Mouse (Mus musculus) mouse embryonic stem cell (cell line): ENCODE measurements around the gene Actl6b.
"Not testable (repeated sequence)": the region's sequence is repeated elsewhere in the genome, so short reads cannot be mapped to it uniquely, and the experiment has no call there.

Experiments used
- in situ Hi-C, 2 experiments: fragments of 300-500 bp; cut with MboI; formaldehyde crosslinking; loops; 1 replicate in 1 of 2; 3 replicates in 1 of 2; pipeline ENCODE4 v1.14.3; 2019 to 2020; ENCODE audit warnings: low sequenced_read_pairs in 2 of 2, low pct_unique_long_range_greater_than_20kb in 1 of 2, mixed read lengths in 1 of 2; ENCODE audit not compliant: unreplicated experiment in 1 of 2

Gene Actl6b

DNA sequence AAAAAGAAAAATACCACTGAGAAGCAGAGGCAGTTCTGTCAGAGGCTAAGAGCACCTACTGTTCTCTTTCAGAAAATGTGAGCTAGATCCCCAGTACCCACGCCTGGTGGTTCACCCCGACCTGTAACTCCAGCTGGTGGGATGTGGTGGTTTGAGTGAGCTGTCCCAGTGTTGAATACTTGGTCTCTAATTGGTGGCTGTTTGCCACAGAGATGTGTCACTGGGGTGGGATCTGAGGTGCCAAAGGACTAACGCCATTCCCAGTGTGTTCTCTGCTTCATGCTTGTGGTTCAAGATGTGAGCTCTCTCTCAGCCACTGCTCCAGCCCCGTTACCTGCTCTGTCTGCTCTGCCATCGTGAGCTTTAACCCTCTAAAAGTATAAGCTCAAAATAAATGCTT lies 37.2 kb downstream of the Actl6b start:
- in situ Hi-C loops, result no loop called here

DNA sequence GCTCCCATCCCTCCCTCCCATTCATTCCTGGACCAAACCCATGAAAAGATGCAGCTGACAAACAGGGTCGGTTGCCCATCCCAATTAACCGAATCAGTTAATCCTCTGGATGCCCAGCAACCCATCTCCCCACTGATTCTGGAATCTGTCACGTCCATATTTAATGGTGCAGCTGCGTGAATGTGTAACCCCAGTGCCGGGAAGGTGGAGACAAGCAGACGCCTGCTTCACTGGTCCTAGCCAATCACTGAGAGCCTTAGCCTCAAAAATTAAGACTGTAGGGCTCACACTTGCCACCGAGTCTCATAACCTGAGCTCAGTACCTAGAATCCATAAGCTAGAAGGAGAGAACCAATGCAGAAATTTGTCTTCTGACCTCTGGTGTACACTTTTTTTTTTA lies 42.6 kb downstream of the Actl6b start:
- in situ Hi-C loops, result no loop called here

DNA sequence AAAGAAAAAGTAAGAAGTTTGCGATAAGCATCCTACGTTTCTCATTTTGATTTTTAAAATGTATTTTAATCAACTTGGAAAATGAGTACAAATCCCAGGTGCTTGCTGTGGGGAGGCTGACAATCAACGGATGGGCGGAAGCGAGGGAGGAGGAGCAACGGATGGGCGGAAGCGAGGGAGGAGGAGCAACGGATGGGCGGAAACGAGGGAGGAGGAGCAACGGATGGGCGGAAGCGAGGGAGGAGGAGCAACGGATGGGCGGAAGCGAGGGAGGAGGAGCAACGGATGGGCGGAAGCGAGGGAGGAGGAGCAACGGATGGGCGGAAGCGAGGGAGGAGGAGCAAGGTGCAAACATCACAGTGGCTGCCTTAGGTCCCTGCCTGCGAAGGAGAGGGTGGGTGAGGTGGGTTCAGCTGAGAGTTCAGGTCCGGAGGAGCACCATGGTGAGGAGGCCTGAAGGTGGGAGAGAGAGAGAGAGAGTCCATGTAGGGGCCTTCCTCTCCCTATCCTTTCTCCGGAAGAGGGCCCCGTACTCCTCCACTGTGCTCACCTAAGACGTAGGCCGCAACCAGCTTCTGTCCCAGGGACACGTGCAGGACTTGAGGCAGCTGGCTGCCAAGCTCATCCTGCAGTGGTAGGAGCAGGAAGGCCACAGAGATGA lies 43.4 kb downstream of the Actl6b start:
- in situ Hi-C loops, result no loop called here

DNA sequence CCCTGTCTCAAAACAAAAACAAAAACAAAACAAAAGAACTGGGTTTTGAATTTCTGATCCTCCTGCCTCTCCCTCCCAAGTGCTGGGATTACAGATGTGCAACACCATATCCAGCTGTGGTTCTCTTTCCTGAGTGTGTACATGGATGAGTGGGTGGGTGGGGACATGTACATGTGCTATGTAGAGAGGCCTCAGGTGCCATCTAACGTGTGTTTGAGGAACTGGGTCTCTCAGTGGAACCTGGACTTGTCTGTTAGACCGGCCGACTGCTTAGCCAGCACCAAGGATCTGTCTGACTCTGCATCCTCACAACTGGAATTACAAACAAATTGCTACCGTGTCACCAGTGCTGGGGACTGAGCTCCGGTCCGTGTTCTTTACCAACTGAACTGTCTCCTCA lies 44.3 kb downstream of the Actl6b start:
- in situ Hi-C loops, result no loop called here

DNA sequence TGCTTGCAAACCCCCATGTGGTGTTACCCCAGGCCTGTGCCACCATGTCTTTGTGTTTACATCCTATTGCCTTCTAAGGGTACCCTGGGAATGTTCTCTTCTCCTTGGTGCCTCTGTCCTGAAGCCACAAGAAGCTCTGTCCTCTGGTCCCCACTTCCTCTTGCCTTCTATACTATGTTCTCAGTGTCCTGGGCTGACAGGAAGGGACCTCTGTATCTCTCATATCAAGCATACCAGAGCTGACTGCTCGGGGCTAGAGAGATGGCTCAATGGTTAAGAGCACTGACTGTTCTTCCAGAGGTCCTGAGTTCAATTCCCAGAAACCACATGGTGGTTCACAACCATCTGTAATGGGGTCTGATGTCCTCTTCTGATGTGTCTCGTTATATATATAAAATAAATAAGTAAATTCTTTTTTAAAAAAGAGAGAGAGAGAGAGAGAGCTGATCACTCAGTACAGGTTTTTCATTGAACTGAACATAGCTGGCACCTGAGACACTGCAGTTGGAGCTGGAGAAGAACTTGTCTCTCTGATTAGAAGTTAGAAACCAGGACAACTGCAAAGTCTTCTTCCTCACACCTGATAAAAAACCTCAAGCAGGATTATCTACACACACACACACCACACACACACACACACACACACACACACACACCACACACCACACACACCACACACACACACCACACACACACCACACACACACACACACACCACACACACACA lies 44.9 kb downstream of the Actl6b start:
- in situ Hi-C loops, result no loop called here

DNA sequence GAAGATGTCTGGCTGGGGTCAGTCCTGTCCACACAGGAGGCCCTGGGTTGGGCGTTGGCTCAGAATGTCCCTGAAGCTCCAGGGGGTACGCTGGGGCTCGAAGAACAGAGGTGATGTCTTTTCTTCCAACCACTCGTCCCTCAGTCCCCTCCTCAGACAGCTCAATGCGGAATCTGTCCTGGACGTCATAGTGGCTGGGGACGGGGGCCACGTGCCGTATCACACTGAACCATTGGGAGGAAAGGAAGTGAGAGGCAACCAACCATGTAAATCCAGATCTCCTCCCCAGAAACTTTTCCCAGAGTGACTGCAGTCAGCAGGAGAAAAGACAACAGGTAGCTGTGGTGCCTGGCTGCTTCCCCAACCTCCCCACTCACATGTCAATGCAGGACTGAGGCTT lies 46.3 kb downstream of the Actl6b start:
- in situ Hi-C loops, result no loop called here

DNA sequence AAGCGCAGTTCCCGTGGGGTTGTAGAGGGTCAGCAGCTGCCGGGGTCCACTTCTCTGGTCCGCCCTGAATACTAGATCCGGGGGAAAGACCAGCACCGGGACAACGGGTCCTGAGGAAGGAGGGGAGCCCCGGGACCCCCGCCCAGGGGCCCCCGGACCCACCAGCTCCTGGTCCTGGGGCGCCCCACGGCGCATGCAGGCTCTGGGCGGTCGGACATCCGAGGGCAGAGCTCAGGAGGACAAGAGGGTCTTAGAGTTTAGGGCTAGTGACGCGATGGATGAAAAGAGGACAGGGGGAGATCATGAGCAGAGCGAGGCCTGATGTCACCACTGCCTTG lies 46.9 kb downstream of the Actl6b start:
- in situ Hi-C loops, result no loop called here

DNA sequence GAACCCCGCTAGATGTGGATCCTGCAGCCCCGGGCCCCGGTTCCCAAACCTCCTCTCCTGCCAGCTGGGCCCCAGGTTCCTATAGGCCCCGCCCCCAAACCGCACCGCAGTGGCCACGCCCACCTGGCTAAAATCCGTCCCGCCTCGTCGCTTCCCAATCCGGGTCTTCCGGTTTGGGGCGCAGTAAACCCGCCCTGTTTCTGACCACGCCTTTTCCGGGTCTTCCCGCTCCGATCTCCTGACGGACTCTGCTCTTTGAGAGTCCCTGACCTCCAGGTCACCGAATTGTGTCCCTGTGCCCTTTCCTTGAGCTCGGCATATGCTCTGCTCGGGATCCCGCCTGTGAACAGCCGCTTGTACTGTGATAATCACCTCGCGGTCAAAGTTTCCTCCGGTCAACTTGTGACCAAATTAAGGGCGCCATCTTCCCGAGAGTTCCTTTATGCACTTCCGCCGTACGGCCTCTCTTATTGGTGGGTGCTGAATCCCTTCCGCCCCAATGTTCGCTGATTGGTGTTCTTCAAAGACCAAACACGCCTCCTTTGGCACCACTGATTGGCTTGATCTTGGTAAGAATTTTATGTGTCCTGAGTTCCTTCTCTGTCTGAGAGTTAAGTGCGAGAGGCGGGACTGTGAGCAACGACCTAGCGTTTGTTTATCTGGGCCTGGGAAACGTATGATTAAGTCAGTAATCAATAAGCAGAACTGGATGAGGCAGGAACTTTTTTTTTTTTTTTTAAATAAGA lies 47.5 kb downstream of the Actl6b start, which contains the start of gene Mospd3:
Gene Mospd3 (minus strand): TSS at position 440 of the 746 bp plus-strand sequence.
- in situ Hi-C loops, result no loop called here

DNA sequence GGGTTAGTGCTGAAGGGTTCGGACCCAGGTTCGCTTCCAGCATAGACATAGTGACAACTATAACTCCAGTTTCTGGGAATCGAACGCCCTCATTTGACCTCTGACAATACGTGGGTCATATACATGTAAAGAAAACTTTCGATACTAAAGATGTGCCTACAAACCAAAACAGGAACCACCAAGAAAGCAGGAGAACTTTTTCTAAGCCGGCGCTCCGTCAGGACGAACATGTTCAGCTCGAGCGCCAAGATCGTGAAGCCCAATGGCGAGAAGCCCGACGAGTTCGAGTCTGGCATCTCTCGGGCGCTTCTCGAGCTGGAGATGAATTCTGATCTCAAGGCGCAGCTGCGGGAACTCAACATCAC lies 48.0 kb downstream of the Actl6b start:
- in situ Hi-C loops, result no loop called here

DNA sequence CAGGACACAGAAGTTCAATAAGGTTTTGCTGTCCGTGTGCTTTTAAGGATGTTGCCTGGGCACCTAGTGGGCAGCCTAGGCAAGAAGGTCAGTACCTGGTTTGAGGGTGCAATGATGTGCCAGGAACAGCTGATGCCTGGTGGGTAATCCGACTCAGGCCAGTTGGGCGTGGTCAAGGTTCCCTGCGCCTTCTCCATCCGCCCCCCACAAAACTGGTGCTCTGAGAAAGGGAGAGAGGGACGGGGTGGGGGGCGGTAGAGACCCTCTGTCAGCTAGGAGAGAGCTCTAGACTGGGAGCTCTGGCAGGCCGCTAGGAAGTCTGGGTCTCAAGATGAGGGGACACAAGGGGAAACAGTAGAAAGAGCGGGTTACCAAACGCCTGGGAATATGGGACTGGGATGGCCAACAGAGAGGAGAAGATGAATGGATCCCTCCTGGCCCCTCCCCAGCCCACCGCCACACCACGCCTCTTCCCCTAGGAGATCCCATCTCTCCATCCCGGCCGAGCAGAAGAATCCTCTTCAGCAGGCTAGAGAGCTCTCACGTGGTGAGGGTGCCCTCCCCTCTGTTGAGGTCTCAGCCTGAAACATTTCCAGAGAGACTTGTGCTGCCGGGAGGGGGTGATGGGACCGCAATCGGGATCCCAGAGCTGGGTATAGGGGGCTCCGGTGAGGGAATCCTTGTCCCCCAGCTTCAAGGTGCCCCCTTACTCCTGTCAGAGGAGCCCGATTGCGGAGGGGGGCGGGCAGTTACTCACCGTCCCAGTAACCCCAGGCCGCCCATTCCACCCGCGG lies 54.7 kb downstream of the Actl6b start:
- in situ Hi-C loops, result no loop called here

DNA sequence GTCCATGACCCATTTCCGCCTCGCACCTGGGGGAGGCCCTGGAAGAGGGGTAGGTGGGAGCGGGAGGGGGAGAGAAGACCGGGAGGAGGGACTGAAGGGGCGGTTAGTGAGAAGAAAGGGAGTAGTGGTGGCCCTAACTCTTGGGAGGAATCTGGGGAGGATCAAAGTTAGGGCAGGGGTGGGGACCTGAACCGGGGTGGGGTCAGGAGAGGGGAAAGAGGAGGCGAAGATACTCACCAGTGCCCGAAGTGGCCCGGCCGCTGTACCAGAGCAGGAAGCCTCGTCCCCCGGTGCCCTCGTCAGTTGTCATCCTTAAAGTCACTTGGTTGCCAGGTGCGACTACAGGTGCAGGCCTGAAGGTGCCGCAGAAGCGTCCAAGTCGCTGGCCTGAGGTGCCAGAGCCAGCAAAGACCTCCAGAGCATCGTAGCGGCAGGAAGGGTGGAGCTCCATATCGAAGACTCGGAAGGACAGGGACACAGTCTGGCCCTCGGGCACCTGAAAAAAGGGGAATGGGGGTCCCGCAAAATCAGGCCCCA lies 55.4 kb downstream of the Actl6b start:
- in situ Hi-C loops, result no loop called here

DNA sequence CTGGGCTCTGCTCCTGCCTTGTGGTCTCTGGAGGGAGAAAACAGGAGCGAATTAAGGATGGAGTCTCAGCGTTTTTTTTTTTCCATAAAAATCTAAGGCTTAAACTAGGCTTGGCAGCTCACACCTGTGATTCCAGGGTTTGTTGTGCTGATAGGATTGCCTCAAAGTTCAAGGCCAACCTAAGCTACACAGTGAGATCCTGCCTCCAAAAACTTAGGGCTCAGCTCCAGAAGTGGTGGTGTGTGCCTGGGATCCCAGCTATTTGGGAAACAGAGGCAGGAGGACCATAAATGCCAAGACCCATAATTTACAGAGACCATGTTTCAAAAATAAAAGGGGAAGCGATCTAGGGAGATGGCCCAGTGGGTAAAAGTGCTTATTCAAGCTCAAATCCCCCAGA lies 56.0 kb downstream of the Actl6b start:
- in situ Hi-C loops, result no loop called here

DNA sequence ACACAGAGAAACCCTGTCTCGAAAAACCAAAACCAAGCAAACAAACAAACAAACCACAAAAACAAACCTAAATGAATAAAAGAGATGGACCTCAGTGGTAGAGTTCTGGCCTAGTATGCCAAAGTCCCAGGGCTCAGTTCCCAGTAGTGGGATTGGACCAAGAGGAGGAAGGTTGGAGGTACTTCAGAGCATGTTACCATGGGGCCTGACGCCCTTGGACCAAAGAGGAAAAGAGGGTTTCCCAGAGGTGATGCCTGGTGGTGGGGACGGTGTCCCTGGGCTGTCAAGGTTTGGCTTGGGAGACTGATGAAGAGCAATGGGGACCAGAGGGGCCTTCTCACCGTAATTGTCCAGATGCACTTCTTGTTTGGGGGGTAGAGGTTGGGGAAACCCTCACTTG lies 56.7 kb downstream of the Actl6b start:
- in situ Hi-C loops, result no loop called here

DNA sequence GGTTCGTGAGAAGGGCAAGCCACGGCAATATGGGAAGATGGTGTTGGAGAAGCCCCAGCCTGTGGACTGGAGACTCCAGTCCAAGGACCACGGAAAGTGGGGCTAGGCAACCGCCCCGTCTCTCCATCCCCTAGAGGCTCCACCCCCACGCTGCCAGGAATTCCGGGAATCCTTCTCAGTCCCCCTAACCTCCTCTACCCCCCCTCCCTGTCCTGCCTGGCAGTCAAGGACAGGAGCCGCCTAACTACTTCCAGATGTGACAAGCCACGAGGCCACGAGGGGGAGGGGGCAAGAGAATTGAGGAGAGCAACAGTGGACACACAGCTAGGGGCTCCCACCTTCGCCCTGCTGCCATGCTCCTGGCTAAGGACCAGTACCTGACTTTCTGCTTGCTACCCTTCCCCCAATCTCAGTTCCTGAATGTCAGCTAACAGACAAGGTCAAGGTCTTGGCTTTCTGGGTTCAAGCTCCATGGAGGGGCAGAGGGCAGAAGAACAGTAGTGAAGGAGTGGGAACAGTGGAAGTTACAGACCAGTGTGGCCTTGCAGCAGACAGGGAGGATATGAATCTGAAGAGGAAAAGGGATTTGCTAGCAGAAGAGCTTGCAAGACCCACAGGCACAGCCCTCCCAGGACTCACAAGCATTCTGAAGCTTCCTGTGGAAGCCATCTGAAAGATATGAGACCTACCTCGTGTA lies 57.4 kb downstream of the Actl6b start:
- in situ Hi-C loops, result no loop called here

DNA sequence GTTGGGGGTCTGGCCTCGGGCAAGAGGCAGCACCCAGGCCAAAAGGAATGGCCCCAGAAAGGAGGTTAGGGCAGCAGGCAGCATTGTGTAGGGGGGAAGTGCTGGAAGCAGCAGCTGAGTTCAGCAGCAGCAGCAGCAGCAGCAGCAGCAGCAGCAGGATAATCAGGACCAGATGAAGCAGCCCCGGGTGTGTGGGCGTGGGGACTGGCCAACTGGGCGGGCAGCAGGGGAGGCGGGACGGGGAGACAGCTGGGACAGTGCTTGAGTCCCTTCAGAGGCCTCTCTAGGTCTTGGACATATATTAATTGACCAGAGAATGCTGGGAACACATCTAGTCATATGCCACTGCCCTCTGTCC lies 57.9 kb downstream of the Actl6b start:
- in situ Hi-C loops, result no loop called here

DNA sequence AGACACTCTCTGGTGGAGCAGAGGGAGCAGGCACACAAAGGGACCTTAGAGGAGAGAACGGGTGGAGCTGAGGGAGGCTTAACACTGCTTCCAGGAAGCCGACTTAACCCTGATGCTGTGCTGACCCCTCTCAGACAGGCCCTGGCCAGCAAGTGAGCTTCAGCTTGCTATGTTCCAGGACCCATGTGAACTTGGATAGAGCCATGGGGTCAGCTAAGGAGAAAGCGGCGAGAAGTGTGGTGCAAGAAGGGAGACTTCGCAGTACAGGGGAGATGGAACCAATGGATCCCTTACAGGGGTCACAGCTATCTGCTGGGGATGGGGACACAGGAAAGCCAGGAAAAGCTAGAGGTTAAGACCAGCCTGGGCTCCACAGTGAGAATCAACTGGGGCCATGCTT lies 59.8 kb downstream of the Actl6b start:
- in situ Hi-C loops, result no loop called here

DNA sequence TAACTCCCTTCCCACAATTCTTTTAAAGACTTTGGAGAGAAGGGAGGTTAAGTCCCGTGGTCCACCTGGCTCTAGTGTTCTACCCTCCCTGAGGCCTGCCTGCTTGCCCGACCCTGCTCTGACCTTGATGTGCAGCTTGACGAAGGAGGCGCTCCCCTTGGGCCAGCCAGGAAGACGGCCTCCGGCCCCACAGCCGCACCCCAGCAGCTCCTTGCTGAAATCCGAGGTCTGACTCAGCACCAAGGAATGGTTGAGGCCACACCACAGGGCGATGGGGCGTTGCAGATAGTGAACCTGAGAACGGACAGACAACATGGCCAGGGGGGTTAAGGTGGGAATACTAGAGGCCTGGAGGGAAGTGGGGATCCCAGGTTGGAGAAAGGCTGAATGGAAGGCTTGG lies 60.2 kb downstream of the Actl6b start, which contains the start of gene Pcolce:
Gene Pcolce (minus strand): TSS at position 235 of the 400 bp plus-strand sequence.
- in situ Hi-C loops, result no loop called here

DNA sequence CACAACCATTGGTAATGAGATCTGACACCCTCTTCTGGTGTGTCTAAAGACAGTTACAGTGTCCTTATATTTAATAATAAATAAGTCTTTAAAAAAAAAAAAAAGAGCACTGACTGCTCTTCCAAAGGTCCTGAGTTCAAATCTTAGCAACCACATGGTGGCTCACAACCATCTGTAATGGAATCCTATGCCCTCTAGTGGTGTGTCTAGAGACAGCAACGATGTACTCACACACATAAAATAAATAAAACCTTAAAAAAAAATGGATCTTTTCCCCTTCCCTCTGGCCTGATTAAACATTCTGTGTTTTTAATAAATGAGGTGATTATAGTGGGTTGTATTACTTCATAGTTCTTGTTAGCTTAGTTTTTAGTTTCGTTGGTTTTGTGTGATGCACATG lies 61.6 kb downstream of the Actl6b start:
- in situ Hi-C loops, result not testable (repeated sequence)
